Mouse (Mus musculus): ENCODE results near the gene Tbc1d10b.
"Not testable (repeated sequence)": the region's sequence is repeated elsewhere in the genome, so short reads cannot be mapped to it uniquely, and the experiment has no call there.

The Tbc1d10b gene

GRCm38 (mm10) chr7:127207374-127208294, 634 bp downstream of the Tbc1d10b start:
- DNase-seq (ENCODE audit: low spot score) = peak; percentile 66

GRCm38 (mm10) chr7:127206606-127207005, 1.7 kb downstream of the Tbc1d10b start:
- no peak for DNase-seq (ENCODE audit: low spot score)

GRCm38 (mm10) chr7:127196484-127196883, 11.8 kb downstream of the Tbc1d10b start:
- no peak for DNase-seq (ENCODE audit: low spot score)

- peak; percentile 89 for DNase-seq (ENCODE audit: low spot score)
Measured at GRCm38 (mm10) chr7:127195544-127196295, 12.5 kb downstream of the Tbc1d10b start, which contains the start of gene Cd2bp2. Cd2bp2 (minus strand) TSS chr7:127196050.

GRCm38 (mm10) chr7:127194633-127195029, 13.6 kb downstream of the Tbc1d10b start:
- DNase-seq (ENCODE audit: low spot score) = peak; percentile 45

- DNase-seq (ENCODE audit: low spot score) = peak; percentile 40
Measured at GRCm38 (mm10) chr7:127194011-127194632, 14.1 kb downstream of the Tbc1d10b start.

GRCm38 (mm10) chr7:127192989-127193388, 15.3 kb downstream of the Tbc1d10b start:
- no peak for DNase-seq (ENCODE audit: low spot score)

- DNase-seq (ENCODE audit: low spot score) = no peak
Measured at GRCm38 (mm10) chr7:127190672-127191071, 17.6 kb downstream of the Tbc1d10b start.

- no peak for DNase-seq (ENCODE audit: low spot score)
Measured at GRCm38 (mm10) chr7:127188305-127189276, 19.7 kb downstream of the Tbc1d10b start.

GRCm38 (mm10) chr7:127187351-127187750, 20.9 kb downstream of the Tbc1d10b start:
- DNase-seq (ENCODE audit: low spot score) = no peak

GRCm38 (mm10) chr7:127185601-127186000, 22.7 kb downstream of the Tbc1d10b start:
- DNase-seq (ENCODE audit: low spot score) = peak; percentile 43

- DNase-seq (ENCODE audit: low spot score) = no peak
Measured at GRCm38 (mm10) chr7:127184720-127185119, 23.5 kb downstream of the Tbc1d10b start.

GRCm38 (mm10) chr7:127183828-127184227, 24.4 kb downstream of the Tbc1d10b start:
- DNase-seq (ENCODE audit: low spot score) = no peak

GRCm38 (mm10) chr7:127183345-127183744, 24.9 kb downstream of the Tbc1d10b start:
- DNase-seq (ENCODE audit: low spot score) = no peak

GRCm38 (mm10) chr7:127181724-127182123, 26.5 kb downstream of the Tbc1d10b start:
- DNase-seq (ENCODE audit: low spot score) = not testable (repeated sequence)

GRCm38 (mm10) chr7:127180783-127181182, 27.5 kb downstream of the Tbc1d10b start:
- no peak for DNase-seq (ENCODE audit: low spot score)

- DNase-seq (ENCODE audit: low spot score) = no peak
Measured at GRCm38 (mm10) chr7:127176937-127177336, 31.3 kb downstream of the Tbc1d10b start.

- DNase-seq (ENCODE audit: low spot score) = no peak
Measured at GRCm38 (mm10) chr7:127166501-127166900, 41.8 kb downstream of the Tbc1d10b start.

- DNase-seq (ENCODE audit: low spot score) = no peak
Measured at GRCm38 (mm10) chr7:127165607-127166493, 42.4 kb downstream of the Tbc1d10b start.

- DNase-seq (ENCODE audit: low spot score) = no peak
Measured at GRCm38 (mm10) chr7:127164002-127164401, 44.3 kb downstream of the Tbc1d10b start.

All from testis, postnatal 10 days (tissue).